Mouse (Mus musculus): Measurements from ENCODE around the gene Psmd10.

The Psmd10 gene

DNA sequence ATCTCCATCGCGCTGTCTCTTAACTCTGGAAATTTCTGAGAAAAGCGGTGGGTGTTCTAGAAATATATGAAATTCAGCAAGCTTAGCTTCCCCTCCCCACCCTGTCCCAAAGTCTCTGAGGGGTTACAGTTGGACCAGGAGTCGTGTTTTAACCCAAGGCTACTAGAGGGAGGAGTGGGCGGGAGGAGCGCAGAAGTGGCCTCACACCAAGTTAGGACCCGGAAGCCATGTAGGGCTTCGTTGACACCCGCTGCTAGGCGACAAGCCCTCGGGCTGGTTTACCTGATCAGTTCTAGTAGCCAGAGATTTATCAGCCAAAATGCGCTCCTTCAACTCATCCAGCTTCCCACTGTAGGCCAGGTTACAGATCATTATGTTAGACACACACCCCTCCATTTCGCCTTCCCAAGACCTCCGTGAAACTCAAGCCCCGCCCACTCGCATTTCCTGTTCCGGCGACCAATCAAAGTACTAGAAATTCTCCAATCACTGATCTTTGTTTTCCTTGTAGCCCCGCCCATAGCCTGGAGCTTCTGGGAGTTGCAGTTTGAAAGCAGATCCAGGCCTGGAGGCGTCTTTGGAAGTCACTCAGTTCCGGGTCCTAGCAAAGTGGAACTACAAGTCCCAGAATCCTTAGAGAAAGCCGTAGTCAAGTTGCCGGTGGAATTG lies at the start of gene Psmd10, which contains the start of gene Atg4a:
Psmd10 (minus strand) TSS at position 457 of the 669 bp plus-strand sequence.
Atg4a (plus strand) TSS at position 636 of the 669 bp plus-strand sequence.
- peak; percentile 52 to 85 for DNase-seq (ENCODE audit: low spot score in 2 of 2)

GRCm38 (mm10) chrX:140998885-140999284 lies 42.4 kb upstream of the Psmd10 start:
- no peak for DNase-seq (ENCODE audit: low spot score in 2 of 2)

- no peak for DNase-seq (ENCODE audit: low spot score in 2 of 2)
Observed at GRCm38 (mm10) chrX:140997912-140998545, 41.5 kb upstream of the Psmd10 start.

- DNase-seq (ENCODE audit: low spot score in 2 of 2), result no peak
Observed at GRCm38 (mm10) chrX:140996909-140997516, 40.5 kb upstream of the Psmd10 start.

- no peak for DNase-seq (ENCODE audit: low spot score in 2 of 2)
Observed at GRCm38 (mm10) chrX:140985256-140985655, 28.7 kb upstream of the Psmd10 start.

- DNase-seq (ENCODE audit: low spot score in 2 of 2), result no peak
Observed at GRCm38 (mm10) chrX:140984795-140985194, 28.3 kb upstream of the Psmd10 start.

DNA sequence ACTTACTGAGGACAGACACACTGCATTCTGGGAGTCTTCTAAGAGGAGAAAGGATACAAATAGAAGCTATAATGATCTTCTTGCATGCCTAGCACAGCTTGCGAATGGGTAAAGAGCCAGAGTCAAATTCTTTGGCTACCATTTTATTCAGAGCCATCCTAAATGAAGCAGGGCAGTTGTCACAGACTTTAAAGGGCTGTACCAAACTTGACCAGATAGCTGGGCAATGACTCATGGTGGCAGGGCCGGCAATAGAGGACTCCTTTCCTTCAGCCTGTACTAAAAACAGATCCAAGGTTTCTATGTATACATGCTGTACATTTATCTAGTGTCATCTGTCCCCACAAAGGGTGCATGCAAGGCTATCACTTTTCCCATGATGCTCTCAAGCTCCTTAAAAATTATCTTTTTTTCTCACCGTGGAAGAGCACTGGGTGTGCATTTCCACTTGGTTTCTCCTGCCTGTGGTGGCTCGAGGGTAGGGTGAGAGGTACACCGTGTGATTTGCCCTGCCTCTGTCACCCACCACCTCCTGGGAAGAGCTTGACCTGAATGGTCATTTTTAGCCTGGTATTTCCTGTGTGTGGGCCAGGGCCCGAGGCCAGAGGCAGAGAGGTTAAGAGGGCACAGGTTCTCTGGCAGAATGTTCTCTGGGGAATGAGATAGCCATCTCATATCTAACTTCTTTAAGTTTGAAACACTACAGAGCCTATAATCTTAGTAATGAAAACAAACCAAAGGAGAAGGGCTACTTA lies 26.9 kb upstream of the Psmd10 start:
- no peak for DNase-seq (ENCODE audit: low spot score in 2 of 2)

GRCm38 (mm10) chrX:140980163-140980562 lies 23.6 kb upstream of the Psmd10 start:
- DNase-seq (ENCODE audit: low spot score in 2 of 2), result no peak

- no peak for DNase-seq (ENCODE audit: low spot score in 2 of 2)
Observed at GRCm38 (mm10) chrX:140979546-140979945, 23.0 kb upstream of the Psmd10 start.

GRCm38 (mm10) chrX:140978943-140979342 lies 22.4 kb upstream of the Psmd10 start:
- DNase-seq (ENCODE audit: low spot score in 2 of 2), result no peak

- no peak for DNase-seq (ENCODE audit: low spot score in 2 of 2)
Observed at GRCm38 (mm10) chrX:140956959-140957358, 431 bp upstream of the Psmd10 start.

GRCm38 (mm10) chrX:140953618-140954017 lies 2.9 kb downstream of the Psmd10 start:
- DNase-seq (ENCODE audit: low spot score in 2 of 2), result no peak

GRCm38 (mm10) chrX:140936271-140936670 lies 20.3 kb downstream of the Psmd10 start:
- no peak for DNase-seq (ENCODE audit: low spot score in 2 of 2)

DNA sequence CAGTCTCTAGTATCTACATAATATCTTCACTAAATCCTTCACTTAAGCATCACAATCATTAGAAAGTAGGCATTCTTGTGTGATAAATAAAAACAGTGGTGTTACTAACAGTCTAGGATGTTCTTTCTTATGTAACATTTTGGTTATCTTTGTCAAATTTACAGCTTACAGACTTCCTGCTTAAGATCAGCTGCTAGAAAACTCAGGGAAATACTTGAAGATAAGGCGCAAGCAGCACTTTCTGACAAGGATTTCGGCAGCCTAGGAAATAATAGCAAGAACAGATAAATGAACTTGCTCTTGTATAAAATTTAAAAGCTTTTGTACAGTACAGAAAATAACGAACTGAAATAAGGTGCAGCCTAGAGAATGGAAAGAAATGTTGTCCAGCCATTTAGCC lies 23.3 kb downstream of the Psmd10 start:
- DNase-seq (ENCODE audit: low spot score in 2 of 2), result no peak

DNA sequence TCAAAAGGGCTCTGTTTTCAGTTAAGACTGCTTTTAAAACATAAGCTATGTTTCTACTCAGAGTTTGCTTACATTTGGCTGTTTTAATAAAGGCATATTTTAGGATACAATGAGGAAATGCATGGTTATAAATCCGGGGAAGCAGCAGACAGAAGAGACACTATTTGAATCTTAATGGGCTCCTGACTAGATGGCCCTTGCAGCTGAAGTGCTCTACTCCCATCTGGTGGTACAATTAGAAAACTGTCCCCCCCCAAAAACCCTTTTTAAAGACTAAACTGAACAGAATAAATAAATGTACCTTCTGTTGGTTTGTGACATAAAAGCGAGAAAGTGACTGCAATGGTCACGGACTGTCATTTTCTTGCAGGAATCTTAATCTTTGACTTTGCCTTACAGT lies 24.5 kb downstream of the Psmd10 start:
- no peak for DNase-seq (ENCODE audit: low spot score in 2 of 2)

- no peak for DNase-seq (ENCODE audit: low spot score in 2 of 2)
Observed at GRCm38 (mm10) chrX:140921321-140921720, 35.2 kb downstream of the Psmd10 start.

GRCm38 (mm10) chrX:140907360-140907759 lies 49.2 kb downstream of the Psmd10 start, which contains the start of gene Vsig1:
Gene Vsig1 (plus strand): TSS chrX:140907608.
- no peak for DNase-seq (ENCODE audit: low spot score in 2 of 2)

GRCm38 (mm10) chrX:140903487-140903886 lies 53.0 kb downstream of the Psmd10 start:
- DNase-seq (ENCODE audit: low spot score in 2 of 2), result no peak
